Mouse (Mus musculus): ENCODE measurements at regions not wholly inside any gene's neighbourhood (a gene's known extent, or its start where the extent isn't known, plus 50 kb on each side); places are given as distances from the start of the nearest gene placed in this dataset.

GRCm38 (mm10) chr8:125351486-125352032 is 218.0 kb downstream of the Sipa1l2 start:
- TF ChIP-seq CTCF (IDR thresholded peaks at IDR 0.05) (no peak), EP300 (IDR thresholded peaks at IDR 0.05; ENCODE audit: insufficient read depth, low read depth, low read length) (no peak), POLR2A (IDR thresholded peaks at IDR 0.05; ENCODE audit: insufficient read depth, low read depth, low read length) (no peak)
